Mouse (Mus musculus): ENCODE data around the gene Efcab6. TPM values are rescaled to one million over a fixed set of nuclear protein-coding genes. Genes with fewer than 3 reads are reported as not detected.

Gene Efcab6
- polyA plus RNA-seq, 1 experiment from 2014 or later = 0.27 TPM

- H3K9me3 ChIP-seq = no peaks in the 10 kb centered on the region
- 74% methylated on average over 3 of the region's 3 CpGs for WGBS
- no peak overlapping the region for H3K4me2 ChIP-seq
- no peaks in the 10 kb centered on the region for H3K27me3 ChIP-seq
- H3K4me3 ChIP-seq = no peak overlapping the region
- no peak overlapping the region for H3K9ac ChIP-seq
- no peak for ATAC-seq (ENCODE audit: low FRiP score)
- H3K36me3 ChIP-seq = no peaks in the 10 kb centered on the region
- peaks cover 9% of the 10 kb centered on the region for H3K4me1 ChIP-seq (replicated peaks)
- no peak overlapping the region for H3K27ac ChIP-seq
Observed at GRCm38 (mm10) chr15:83958376-83958775, 106.8 kb downstream of the Efcab6 start.

GRCm38 (mm10) chr15:83956996-83957395 lies 108.2 kb downstream of the Efcab6 start:
- Histone ChIP-seq H3K9me3 (no peaks in the 10 kb centered on the region), H3K36me3 (no peaks in the 10 kb centered on the region), H3K4me1 (replicated peaks) (no peaks in the 10 kb centered on the region; the same call in 1 of the 2 replicates), H3K27ac (no peak overlapping the region), H3K4me2 (no peak overlapping the region), H3K27me3 (no peaks in the 10 kb centered on the region), H3K4me3 (no peak overlapping the region), H3K9ac (no peak overlapping the region)
- WGBS = 95% methylated on average over 7 of the region's 7 CpGs
- ATAC-seq (ENCODE audit: low FRiP score) = no peak

GRCm38 (mm10) chr15:83955948-83956707 lies 109.1 kb downstream of the Efcab6 start:
- H3K4me1 ChIP-seq (replicated peaks) = no peaks in the 10 kb centered on the region; the same call in 1 of the 2 replicates
- no peaks in the 10 kb centered on the region for H3K36me3 ChIP-seq
- ATAC-seq (ENCODE audit: low FRiP score) = no peak
- H3K27me3 ChIP-seq = no peaks in the 10 kb centered on the region
- no peak overlapping the region for H3K9ac ChIP-seq
- H3K4me2 ChIP-seq = no peak overlapping the region
- H3K4me3 ChIP-seq = no peak overlapping the region
- no peak overlapping the region for H3K27ac ChIP-seq
- H3K9me3 ChIP-seq = no peaks in the 10 kb centered on the region
- WGBS = 86% methylated on average over 8 of the region's 8 CpGs

- ATAC-seq (ENCODE audit: low FRiP score) = no peak
- Histone ChIP-seq H3K4me2 (no peak overlapping the region), H3K9ac (no peak overlapping the region)
Observed at GRCm38 (mm10) chr15:83949729-83950491, 115.3 kb downstream of the Efcab6 start.

GRCm38 (mm10) chr15:83939703-83940102 lies 125.5 kb downstream of the Efcab6 start:
- Histone ChIP-seq H3K27ac (no peak overlapping the region), H3K4me2 (no peak overlapping the region), H3K36me3 (no peaks in the 10 kb centered on the region), H3K4me1 (replicated peaks) (peaks cover 18% of the 10 kb centered on the region), H3K27me3 (no peaks in the 10 kb centered on the region), H3K9ac (no peak overlapping the region), H3K9me3 (no peaks in the 10 kb centered on the region), H3K4me3 (no peak overlapping the region)
- no peak for ATAC-seq (ENCODE audit: low FRiP score)
- 58% methylated on average over 5 of the region's 5 CpGs for WGBS

More at GRCm38 (mm10) chr15:83949729-83950491, 115.3 kb downstream of the Efcab6 start:
- no peaks in the 10 kb centered on the region for H3K27me3 ChIP-seq
- no peak overlapping the region for H3K4me3 ChIP-seq
- H3K27ac ChIP-seq = no peak overlapping the region
- H3K36me3 ChIP-seq = no peaks in the 10 kb centered on the region
- no peaks in the 10 kb centered on the region for H3K9me3 ChIP-seq
- WGBS = 51% methylated on average over 16 of the region's 16 CpGs
- H3K4me1 ChIP-seq (replicated peaks) = 0 out of 2 replicates have a peak, but pooled peaks cover 6% of the 10 kb centered on the region

GRCm38 (mm10) chr15:83938466-83938865 lies 126.7 kb downstream of the Efcab6 start:
- Histone ChIP-seq H3K4me1 (replicated peaks) (peaks cover 18% of the 10 kb centered on the region), H3K27ac (no peak overlapping the region), H3K4me2 (no peak overlapping the region), H3K27me3 (no peaks in the 10 kb centered on the region), H3K4me3 (no peak overlapping the region), H3K9me3 (no peaks in the 10 kb centered on the region), H3K9ac (no peak overlapping the region), H3K36me3 (no peaks in the 10 kb centered on the region)
- no peak for ATAC-seq (ENCODE audit: low FRiP score)
- 33% methylated on average over 2 of the region's 2 CpGs for WGBS

GRCm38 (mm10) chr15:83936506-83936905 lies 128.7 kb downstream of the Efcab6 start:
- Histone ChIP-seq H3K9ac (no peak overlapping the region), H3K4me1 (replicated peaks) (peaks cover 18% of the 10 kb centered on the region), H3K27me3 (no peaks in the 10 kb centered on the region), H3K9me3 (no peaks in the 10 kb centered on the region), H3K4me2 (no peak overlapping the region), H3K4me3 (no peak overlapping the region), H3K36me3 (no peaks in the 10 kb centered on the region), H3K27ac (no peak overlapping the region)
- WGBS = 91% methylated on average over 4 of the region's 4 CpGs
- ATAC-seq (ENCODE audit: low FRiP score) = no peak

- WGBS = 70% methylated on average over 2 of the region's 2 CpGs
- Histone ChIP-seq H3K27ac (no peak overlapping the region), H3K4me1 (replicated peaks) (peaks cover 17% of the 10 kb centered on the region), H3K4me2 (no peak overlapping the region), H3K27me3 (no peaks in the 10 kb centered on the region), H3K9me3 (no peaks in the 10 kb centered on the region), H3K36me3 (no peaks in the 10 kb centered on the region), H3K4me3 (no peak overlapping the region), H3K9ac (no peak overlapping the region)
- ATAC-seq (ENCODE audit: low FRiP score) = no peak
Observed at GRCm38 (mm10) chr15:83934816-83935215, 130.4 kb downstream of the Efcab6 start.

- no peak overlapping the region for H3K9ac ChIP-seq
- H3K27ac ChIP-seq = no peak overlapping the region
- H3K4me2 ChIP-seq = no peak overlapping the region
- ATAC-seq (ENCODE audit: low FRiP score) = no peak
- H3K27me3 ChIP-seq = no peaks in the 10 kb centered on the region
- H3K4me3 ChIP-seq = no peak overlapping the region
- 61% methylated on average over 3 of the region's 3 CpGs for WGBS
- no peaks in the 10 kb centered on the region for H3K36me3 ChIP-seq
- no peaks in the 10 kb centered on the region for H3K9me3 ChIP-seq
- H3K4me1 ChIP-seq (replicated peaks) = no peaks in the 10 kb centered on the region
Observed at GRCm38 (mm10) chr15:83925338-83925737, 139.8 kb downstream of the Efcab6 start.

GRCm38 (mm10) chr15:83924656-83925055 lies 140.5 kb downstream of the Efcab6 start:
- Histone ChIP-seq H3K9me3 (no peaks in the 10 kb centered on the region), H3K9ac (no peak overlapping the region), H3K4me1 (replicated peaks) (no peaks in the 10 kb centered on the region), H3K27ac (no peak overlapping the region), H3K36me3 (no peaks in the 10 kb centered on the region), H3K4me2 (no peak overlapping the region), H3K4me3 (no peak overlapping the region), H3K27me3 (no peaks in the 10 kb centered on the region)
- 39% methylated on average over 4 of the region's 4 CpGs for WGBS
- no peak for ATAC-seq (ENCODE audit: low FRiP score)

- 90% methylated on average over 10 of the region's 10 CpGs for WGBS
- ATAC-seq (ENCODE audit: low FRiP score) = no peak
- Histone ChIP-seq H3K4me2 (no peak overlapping the region), H3K27me3 (no peaks in the 10 kb centered on the region), H3K4me1 (replicated peaks) (no peaks in the 10 kb centered on the region), H3K27ac (no peak overlapping the region), H3K4me3 (no peak overlapping the region), H3K9me3 (no peaks in the 10 kb centered on the region), H3K36me3 (no peaks in the 10 kb centered on the region), H3K9ac (no peak overlapping the region)
Observed at GRCm38 (mm10) chr15:83915376-83915775, 149.8 kb downstream of the Efcab6 start.

GRCm38 (mm10) chr15:83913028-83913714 lies 152.0 kb downstream of the Efcab6 start:
- Histone ChIP-seq H3K4me1 (replicated peaks) (no peaks in the 10 kb centered on the region), H3K27ac (no peak overlapping the region), H3K36me3 (no peaks in the 10 kb centered on the region), H3K27me3 (no peaks in the 10 kb centered on the region), H3K4me3 (no peak overlapping the region), H3K4me2 (no peak overlapping the region), H3K9me3 (no peaks in the 10 kb centered on the region), H3K9ac (no peak overlapping the region)
- no peak for ATAC-seq (ENCODE audit: low FRiP score)
- WGBS = 87% methylated on average over 14 of the region's 14 CpGs
